Mouse (Mus musculus): ENCODE data around the gene Slc17a7. TPM values are rescaled to one million over a fixed set of nuclear protein-coding genes. Genes with fewer than 3 reads are reported as not detected.
A peak's percentile ranks its signal among the peaks of the same experiment; 100 is the strongest.

The Slc17a7 gene
- total RNA-seq, 4 experiments from 2014 or later: 0.46 to 1.1 (median 0.65) TPM

- DNase-seq: peak; percentile 86
Measured at GRCm38 (mm10) chr7:45204380-45205143, 40.8 kb downstream of the Slc17a7 start, which contains the start of gene Ccdc155. TSS of gene Ccdc155 (minus strand) at chr7:45204892.

- no peak for DNase-seq
Measured at GRCm38 (mm10) chr7:45208260-45208659, 44.5 kb downstream of the Slc17a7 start.

GRCm38 (mm10) chr7:45211070-45211469 lies 47.3 kb downstream of the Slc17a7 start:
- no peak for DNase-seq

DNA sequence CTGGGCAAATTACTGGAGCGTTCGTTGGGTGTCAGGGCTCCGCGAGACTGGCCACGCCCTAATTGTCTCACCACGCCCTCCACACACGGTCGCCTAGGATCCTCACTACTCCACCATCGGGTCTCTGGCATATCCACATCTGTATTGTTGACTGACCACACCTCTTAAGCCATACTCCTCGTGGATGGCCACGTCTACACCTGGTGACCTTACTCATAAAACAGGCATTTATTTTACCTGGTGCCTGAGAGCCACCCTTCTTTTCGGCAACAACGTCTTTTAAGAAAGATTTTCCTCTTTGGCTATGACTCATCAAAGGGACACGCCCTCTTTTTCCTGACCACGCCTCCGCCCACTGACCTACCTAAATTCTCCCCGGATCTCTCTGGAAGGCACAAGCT lies 48.1 kb downstream of the Slc17a7 start, which contains the start of gene Dkkl1:
Gene Dkkl1, minus strand, starts transcription at position 297 of the 401 bp plus-strand sequence.
- DNase-seq: no peak

- DNase-seq: no peak
Measured at GRCm38 (mm10) chr7:45212356-45212755, 48.6 kb downstream of the Slc17a7 start.

DNA sequence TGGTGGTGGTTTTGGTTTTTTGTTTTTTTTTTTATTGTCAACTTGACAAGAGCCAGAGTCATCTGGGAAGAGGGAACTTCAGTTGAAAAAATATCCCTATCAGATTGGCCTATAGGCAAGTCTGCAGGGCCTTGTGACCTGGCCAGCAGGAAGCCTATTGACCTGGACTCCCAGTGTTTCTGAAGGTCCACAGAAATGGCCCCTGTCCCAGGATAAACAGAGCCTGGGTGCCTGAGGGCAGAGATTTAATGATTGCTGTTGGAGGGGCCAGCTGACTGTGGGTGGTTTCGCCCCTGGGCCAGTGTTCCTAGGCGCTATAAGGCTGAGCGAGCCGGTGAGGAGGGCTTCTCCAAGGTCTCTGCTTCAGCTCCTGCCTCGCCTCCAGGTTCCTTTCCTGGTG lies 50.0 kb downstream of the Slc17a7 start:
- no peak for DNase-seq

DNA sequence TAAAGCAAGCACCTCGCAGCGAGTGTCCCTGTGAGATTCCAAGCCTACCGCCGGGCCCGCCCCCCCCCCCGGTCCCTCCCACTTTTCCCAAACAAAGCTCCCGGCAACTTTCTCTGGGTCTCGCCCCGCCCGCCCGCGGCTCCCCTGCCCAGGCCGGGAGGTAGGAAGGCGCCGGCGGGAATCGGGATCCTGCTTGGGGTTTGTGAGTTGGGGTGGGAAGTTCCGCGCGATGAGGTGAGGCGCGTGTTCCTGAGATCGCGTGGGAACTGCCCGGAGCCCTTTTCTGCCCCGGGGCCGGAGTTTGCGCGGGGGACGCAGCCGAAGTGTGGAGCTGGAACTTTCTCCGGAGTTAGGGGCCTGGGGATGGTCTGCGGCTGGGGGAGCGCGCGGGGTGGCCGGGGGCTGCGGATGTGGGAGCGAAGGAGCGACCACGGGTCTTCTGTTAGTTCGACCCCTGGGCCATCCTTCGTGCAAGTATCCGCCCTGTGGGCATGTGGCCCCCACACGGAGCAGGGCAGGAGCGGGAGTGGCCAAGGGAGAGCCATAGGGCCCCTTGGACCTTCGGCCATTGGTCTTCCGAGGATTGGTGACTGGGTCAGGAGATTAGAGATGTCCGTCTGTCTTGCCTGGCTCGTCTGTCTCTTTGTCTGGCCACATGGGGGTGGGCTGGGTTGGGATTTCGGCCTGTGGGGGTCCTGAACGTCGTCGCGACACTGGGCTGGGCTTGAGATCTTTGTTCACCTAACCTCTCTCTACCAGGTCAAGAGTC lies 52.1 kb downstream of the Slc17a7 start, which contains the start of gene Tead2:
Gene Tead2, plus strand, starts transcription at position 81 of the 769 bp plus-strand sequence.
- DNase-seq: no peak

GRCm38 (mm10) chr7:45216442-45217183 lies 52.9 kb downstream of the Slc17a7 start:
- DNase-seq: no peak

DNA sequence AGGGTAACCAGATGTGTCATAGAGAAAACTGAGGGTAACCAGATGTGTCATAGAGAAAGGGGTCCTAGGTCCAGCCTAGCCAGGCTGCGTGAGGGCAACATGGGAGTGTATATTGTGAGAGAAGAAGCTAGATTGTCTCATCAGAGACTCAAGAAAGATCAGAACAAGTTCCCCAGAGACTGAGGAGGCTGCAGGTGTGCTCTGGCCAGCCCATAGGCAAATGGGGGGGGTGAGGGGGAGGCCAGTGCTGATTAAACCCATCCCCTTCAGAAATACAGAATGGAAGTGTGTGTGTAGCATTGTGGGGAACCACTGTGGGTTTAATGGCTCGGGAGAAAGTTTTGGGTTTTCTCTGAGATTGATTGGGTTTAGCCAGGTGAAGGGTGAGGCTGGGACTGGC lies 57.9 kb downstream of the Slc17a7 start:
- no peak for DNase-seq

- no peak for DNase-seq
Measured at GRCm38 (mm10) chr7:45224826-45225225, 61.1 kb downstream of the Slc17a7 start.

Small RNAs within 50 kb of the gene (microRNA-seq; reads per million reads assigned to microRNA genes)
- gene Mir150 (192 to 499 reads per million in 2 experiments), gene Mir5121 (12.4 to 33.3 reads per million in 2 experiments), gene Mir7055 (0 reads per million in 2 experiments)

Other genes with a start within 250 kb of the Slc17a7 start
- 100 to 1,000 TPM in 3 of 4 experiments, 10 to 100 TPM in 1; 99.8 to 139 (median 118) TPM for gene Ap2a1, start 234.5 kb upstream of the Slc17a7 start, total RNA-seq (2022)
- not detected for gene Tsks, start 220.7 kb upstream of the Slc17a7 start, total RNA-seq (2022)
- 10 to 100 TPM; 13.7 to 28.4 (median 20.4) TPM for gene Cpt1c, start 189.1 kb upstream of the Slc17a7 start, total RNA-seq (2022)
- gene Prmt1, start 177.4 kb upstream of the Slc17a7 start, total RNA-seq (2022): 100 to 1,000 TPM; 221 to 296 (median 243) TPM
- 100 to 1,000 TPM; 118 to 180 (median 144) TPM for gene Irf3, start 166.3 kb upstream of the Slc17a7 start, total RNA-seq (2022)
- gene Bcl2l12, start 165.2 kb upstream of the Slc17a7 start, total RNA-seq (2022): 10 to 100 TPM; 15.9 to 34.1 (median 22.1) TPM
- gene Scaf1, start 147.6 kb upstream of the Slc17a7 start, total RNA-seq (2022): 100 to 1,000 TPM in 2 of 4 experiments, 10 to 100 TPM in 2; 88.5 to 120 (median 101) TPM
- 100 to 1,000 TPM in 3 of 4 experiments, 10 to 100 TPM in 1; 89.6 to 138 (median 129) TPM for gene Rras, start 146.0 kb upstream of the Slc17a7 start, total RNA-seq (2022)
- 10 to 100 TPM; 64.6 to 86.8 (median 70.0) TPM for gene Prr12, start 111.1 kb upstream of the Slc17a7 start, total RNA-seq (2022)
- gene Nosip, start 101.5 kb upstream of the Slc17a7 start, total RNA-seq (2022): 10 to 100 TPM; 57.5 to 81.7 (median 66.6) TPM
- 10 to 100 TPM; 16.4 to 20.5 (median 17.1) TPM for gene Prrg2, start 101.3 kb upstream of the Slc17a7 start, total RNA-seq (2022)
- gene Rcn3, start 71.7 kb upstream of the Slc17a7 start, total RNA-seq (2022): 10 to 100 TPM; 33.1 to 51.0 (median 37.1) TPM
- gene Fcgrt, start 60.1 kb upstream of the Slc17a7 start, total RNA-seq (2022): 100 to 1,000 TPM; 105 to 151 (median 125) TPM
- 1,000 to 10,000 TPM; 1,085 to 1,250 (median 1,138) TPM for gene Rps11, start 39.5 kb upstream of the Slc17a7 start, total RNA-seq (2022)
- 1,000 to 10,000 TPM; 1,558 to 1,710 (median 1,647) TPM for gene Rpl13a, start 35.2 kb upstream of the Slc17a7 start, total RNA-seq (2022)
- gene Gm45713, start 27.7 kb upstream of the Slc17a7 start, total RNA-seq (2022): not detected
- 10 to 100 TPM; 20.4 to 56.7 (median 39.5) TPM for gene Flt3l, start 27.5 kb upstream of the Slc17a7 start, total RNA-seq (2022)
- 10 to 100 TPM; 58.4 to 73.0 (median 68.9) TPM for gene Pih1d1, start 9.6 kb upstream of the Slc17a7 start, total RNA-seq (2022)
- 10 to 100 TPM; 76.3 to 79.7 (median 77.2) TPM for gene Aldh16a1, start 9.4 kb upstream of the Slc17a7 start, total RNA-seq (2022)
- gene Gfy, start 15.6 kb downstream of the Slc17a7 start, total RNA-seq (2022): not detected
- not detected for gene Pth2, start 17.0 kb downstream of the Slc17a7 start, total RNA-seq (2022)
- gene Ccdc155, start 40.9 kb downstream of the Slc17a7 start, total RNA-seq (2022): 1 to 10 TPM in 1 of 4 experiments, under 1 TPM in 3; 0.12 to 1.2 (median 0.29) TPM
- gene Dkkl1, start 48.2 kb downstream of the Slc17a7 start, total RNA-seq (2022): not detected
- 10 to 100 TPM; 10.7 to 14.1 (median 12.0) TPM for gene Tead2, start 51.8 kb downstream of the Slc17a7 start, total RNA-seq (2022)
- 10 to 100 TPM in 1 of 4 experiments, 1 to 10 TPM in 3; 4.9 to 11.2 (median 7.0) TPM for gene Cd37, start 75.2 kb downstream of the Slc17a7 start, total RNA-seq (2022)
- under 1 TPM in 1 of 4 experiments, not detected in 3; 0.37 TPM for gene Slc6a16, start 77.1 kb downstream of the Slc17a7 start, total RNA-seq (2022)
- under 1 TPM in 1 of 4 experiments, not detected in 3; 0.26 TPM for gene Slc6a21, start 113.6 kb downstream of the Slc17a7 start, total RNA-seq (2022)
- 10 to 100 TPM in 2 of 4 experiments, 1 to 10 TPM in 2; 5.8 to 19.1 (median 10.4) TPM for gene Trpm4, start 169.8 kb downstream of the Slc17a7 start, total RNA-seq (2022)
- under 1 TPM; 0.09 to 0.31 (median 0.26) TPM for gene Hrc, start 171.3 kb downstream of the Slc17a7 start, total RNA-seq (2022)
- gene Ppfia3, start 203.1 kb downstream of the Slc17a7 start, total RNA-seq (2022): 1 to 10 TPM; 2.8 to 7.2 (median 4.7) TPM
- gene Lin7b, start 206.6 kb downstream of the Slc17a7 start, total RNA-seq (2022): 10 to 100 TPM in 2 of 4 experiments, 1 to 10 TPM in 2; 1.8 to 14.1 (median 7.6) TPM
- 100 to 1,000 TPM; 232 to 563 (median 376) TPM for gene Snrnp70, start 231.8 kb downstream of the Slc17a7 start, total RNA-seq (2022)
- gene Kcna7, start 241.7 kb downstream of the Slc17a7 start, total RNA-seq (2022): not detected
- under 1 TPM in 3 of 4 experiments, not detected in 1; 0.13 to 0.22 (median 0.20) TPM for gene Ntf5, start 249.7 kb downstream of the Slc17a7 start, total RNA-seq (2022)

Data from adrenal gland, adult 8-10 months (tissue).